Mouse (Mus musculus) layer of hippocampus, adult 8-10 months (tissue): Measurements from ENCODE around the gene Vmn2r75. TPM values are rescaled to one million over a fixed set of nuclear protein-coding genes. Genes with fewer than 3 reads are reported as not detected.
"Not testable (repeated sequence)": the region's sequence is repeated elsewhere in the genome, so short reads cannot be mapped to it uniquely, and the experiment has no call there.

Experiments used
- DNase-seq, 2 experiments: peaks; one replicate each; pipeline ENCODE4 v3.0.0; 2022; ENCODE audit warnings: low spot score in 2 of 2
- total RNA-seq, 4 experiments: library from RNA; stranded (reverse); gene quantifications; 2 replicates each; pipeline ENCODE4 v1.2.4; 2022

The Vmn2r75 gene
- total RNA-seq: not detected

DNA sequence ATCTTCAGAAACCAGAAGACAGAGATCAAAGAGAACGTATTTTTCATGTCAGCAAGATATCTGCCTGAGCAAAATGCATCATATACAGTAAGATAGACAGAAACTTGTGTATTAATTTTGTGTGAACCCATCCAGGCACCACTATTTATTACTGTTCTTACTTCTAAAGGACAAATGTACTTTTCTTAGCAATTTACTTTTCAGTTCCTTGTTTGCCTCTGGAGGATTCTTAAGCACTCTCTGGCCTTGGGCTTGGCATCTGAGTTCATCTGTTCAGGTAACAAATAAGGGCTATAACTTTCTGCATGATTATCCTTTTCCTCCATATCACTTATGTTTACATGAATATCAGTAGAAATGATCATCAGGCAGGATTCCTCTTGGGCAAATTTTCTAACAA lies at the start of gene Vmn2r75:
Gene Vmn2r75, minus strand, starts transcription at position 101 of the 400 bp plus-strand sequence.
- DNase-seq: not testable (repeated sequence)

DNA sequence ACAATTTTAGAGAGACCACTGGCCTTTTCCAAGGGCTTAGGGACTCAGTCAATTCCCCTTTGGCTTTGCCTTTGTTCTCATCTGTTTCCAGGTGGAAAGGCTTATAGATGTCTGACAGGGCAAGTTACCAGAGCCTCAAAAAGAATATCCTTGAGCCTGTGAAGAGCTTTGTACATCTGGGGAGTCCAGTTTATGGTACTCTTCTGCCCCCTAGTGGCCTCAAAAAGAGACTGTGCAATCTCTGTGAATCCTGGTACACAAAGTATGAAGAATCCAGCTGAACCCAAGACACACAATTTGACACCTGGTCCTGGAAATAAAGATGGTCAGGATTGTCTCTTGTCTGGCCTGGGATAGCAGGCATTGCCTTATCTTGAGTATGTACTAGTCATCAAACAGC lies 39.8 kb upstream of the Vmn2r75 start:
- DNase-seq: no peak

Other genes starting within 250 kb of the Vmn2r75 start
- not detected for gene Vmn2r74, start 210.1 kb downstream of the Vmn2r75 start, total RNA-seq
- not detected for gene Vmn2r76, start 74.5 kb upstream of the Vmn2r75 start, total RNA-seq
- not detected for gene Olfr310, start 105.4 kb upstream of the Vmn2r75 start, total RNA-seq
- gene Olfr309, start 141.9 kb upstream of the Vmn2r75 start, total RNA-seq: not detected
- gene Olfr308, start 153.9 kb upstream of the Vmn2r75 start, total RNA-seq: not detected
- not detected for gene Olfr307, start 165.8 kb upstream of the Vmn2r75 start, total RNA-seq
- not detected for gene Olfr305, start 195.2 kb upstream of the Vmn2r75 start, total RNA-seq
- not detected for gene Olfr304, start 214.9 kb upstream of the Vmn2r75 start, total RNA-seq
- gene Olfr303, start 226.0 kb upstream of the Vmn2r75 start, total RNA-seq: not detected
- gene Olfr301, start 232.1 kb upstream of the Vmn2r75 start, total RNA-seq: not detected